Mouse (Mus musculus) CH12.LX (cell line): ENCODE measurements around the gene Gm8439.

Source experiments
- CTCF ChIP-seq, 2 experiments: IDR thresholded peaks in 1 of 2; conservative IDR thresholded peaks in 1 of 2; 2 replicates each; pipeline ENCODE4 v1.5.1; 2011 to 2012; ENCODE audit warnings: low read depth in 2 of 2, low read length in 2 of 2, improper control_type of control experiment in 1 of 2, inconsistent platforms in 1 of 2, mild to moderate bottlenecking in 1 of 2, moderate library complexity in 1 of 2
- MAX ChIP-seq: IDR thresholded peaks from 2 replicates; pipeline ENCODE4 v1.6.1; 2011; ENCODE audit warnings: low read length, improper control_type of control experiment
- MXI1 ChIP-seq: IDR thresholded peaks from 2 replicates; pipeline ENCODE4 v1.6.1; 2011; ENCODE audit warnings: mild to moderate bottlenecking, low read depth, low read length, improper control_type of control experiment
- POLR2A ChIP-seq: IDR thresholded peaks from 2 replicates; pipeline ENCODE4 v1.6.1; 2011; ENCODE audit warnings: low read depth, mild to moderate bottlenecking, improper control_type of control experiment, low read length
- POLR2AphosphoS2 ChIP-seq: IDR thresholded peaks from 2 replicates; pipeline ENCODE4 v1.6.1; 2011; ENCODE audit warnings: low read depth, low read length, improper control_type of control experiment
- UBTF ChIP-seq: IDR thresholded peaks from 2 replicates; pipeline ENCODE4 v1.6.1; 2012; ENCODE audit warnings: low read depth, mild to moderate bottlenecking, inconsistent platforms, low read length, improper control_type of control experiment, moderate library complexity
- ZMIZ1 ChIP-seq: IDR thresholded peaks from 2 replicates; pipeline ENCODE4 v1.6.1; 2012; ENCODE audit warnings: low read depth, mild to moderate bottlenecking, inconsistent platforms, low read length, improper control_type of control experiment

- TF ChIP-seq ZMIZ1 (no peak), POLR2AphosphoS2 (no peak), POLR2A (no peak), MXI1 (no peak), CTCF (conservative IDR thresholded peaks at IDR 0.05 in 1 of 2, IDR thresholded peaks at IDR 0.05 in 1 of 2; ENCODE audit: low read depth in 2 of 2, low read length in 2 of 2) (no peak), UBTF (no peak), MAX (no peak)
Measured at GRCm38 (mm10) chr4:120614644-120615043, 26.1 kb downstream of the Gm8439 start.
